Mouse (Mus musculus): ENCODE measurements around the gene Gla.

GRCm38 (mm10) chrX:134589836-134590235 is 11.1 kb downstream of the Gla start:
- TF ChIP-seq POLR2A (IDR thresholded peaks at IDR 0.05; ENCODE audit: control insufficient read depth, extremely low read depth, insufficient read depth, low read length, poor library complexity) (no peak), CTCF (IDR thresholded peaks at IDR 0.05; ENCODE audit: borderline replicate concordance, control insufficient read depth, extremely low read depth, insufficient read depth, low read length, poor library complexity) (no peak)

Measured in thymus, adult 2 months (tissue).